Mouse (Mus musculus) megakaryocyte, embryonic 14.5 days (primary cell): ENCODE data around the gene Tmprss13. TPM values are rescaled to one million over a fixed set of nuclear protein-coding genes. Genes with fewer than 3 reads are reported as not detected.

Experiments
- H3K27me3 ChIP-seq: replicated peaks from 2 replicates; pipeline ENCODE3; 2012; ENCODE audit warnings: inconsistent platforms
- H3K36me3 ChIP-seq: replicated peaks from 2 replicates; pipeline ENCODE3; 2012; ENCODE audit warnings: low read length, inconsistent platforms, mixed read lengths
- H3K4me1 ChIP-seq: 2 replicates; pipeline ENCODE4 v1.6.1; 2012; ENCODE audit warnings: inconsistent platforms
- H3K4me3 ChIP-seq: replicated peaks from 2 replicates; pipeline ENCODE3; 2012; ENCODE audit warnings: moderate library complexity, mild to moderate bottlenecking, inconsistent platforms
- H3K9me3 ChIP-seq: 2 replicates; pipeline ENCODE4 v1.6.1; 2012; ENCODE audit warnings: inconsistent platforms
- FLI1 ChIP-seq: IDR thresholded peaks from 2 replicates; pipeline ENCODE4 v1.6.1; 2012; ENCODE audit warnings: low read length, inconsistent platforms, mixed read lengths
- GATA1 ChIP-seq: IDR thresholded peaks from 3 replicates; pipeline ENCODE4 v1.6.1; 2012; ENCODE audit warnings: mixed read lengths, low read length, inconsistent platforms, borderline replicate concordance
- polyA plus RNA-seq: library from polyadenylated mRNA; stranded (reverse); fragments of >175 nt; gene quantifications from 2 replicates; pipeline ENCODE4 v1.2.3, GENCODE M21; 2012; ENCODE audit warnings: low replicate concordance; ENCODE audit not compliant: insufficient read depth

Gene Tmprss13
- polyA plus RNA-seq, 1 experiment, result 0.02 TPM

DNA sequence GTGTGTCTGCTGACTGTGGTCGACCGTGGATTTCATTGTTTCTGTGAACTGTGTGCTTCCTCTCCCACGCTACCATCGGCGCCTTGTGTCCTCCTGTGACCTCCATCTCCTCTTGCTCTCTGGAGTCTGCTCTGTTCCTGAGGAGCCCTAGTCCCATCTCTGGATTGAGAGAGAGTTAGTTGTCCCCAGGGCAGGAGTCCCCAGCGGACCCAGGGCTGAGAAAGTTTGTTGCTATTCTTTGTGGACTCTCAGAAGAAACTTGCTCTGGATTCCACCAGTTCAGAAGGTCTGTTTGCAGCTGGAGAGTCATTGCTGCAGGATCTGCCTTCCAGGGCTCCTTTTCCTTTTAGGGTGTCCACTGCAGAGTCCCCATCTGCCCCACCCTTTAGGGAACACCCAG lies 76.3 kb downstream of the Tmprss13 start:
- TF ChIP-seq FLI1 (no peak), GATA1 (no peak)
- H3K36me3 ChIP-seq, result no peaks in the 10 kb centered on the region
- 0 out of 2 replicates have a peak, but pooled peaks cover 3% of the 10 kb centered on the region for H3K9me3 ChIP-seq
- H3K4me3 ChIP-seq, result no peak overlapping the region
- H3K4me1 ChIP-seq, result peaks cover 3% of the 10 kb centered on the region; the same call in 1 of the 2 replicates
- peaks cover 84% of the 10 kb centered on the region for H3K27me3 ChIP-seq

DNA sequence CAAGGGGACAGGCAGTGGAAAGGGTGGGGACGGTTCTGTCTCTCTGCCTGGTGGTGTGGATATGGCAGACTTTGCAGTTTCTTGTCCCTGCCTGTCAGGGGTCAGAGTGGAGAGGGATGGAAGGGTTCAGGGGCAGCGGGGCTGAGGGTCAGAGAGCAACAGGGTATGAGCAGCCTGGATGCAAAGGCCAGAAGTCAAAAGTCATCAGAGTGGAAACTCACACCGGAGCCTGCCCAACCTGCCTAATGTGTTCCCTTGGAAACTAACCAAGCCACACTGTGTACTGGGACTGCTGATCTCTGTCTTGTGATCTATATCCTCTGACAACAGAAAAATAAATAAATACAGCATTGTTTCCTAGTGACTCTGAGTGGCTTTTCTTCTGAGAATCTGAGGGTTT lies 76.9 kb downstream of the Tmprss13 start:
- Histone ChIP-seq H3K4me1 (peaks cover 2% of the 10 kb centered on the region; the same call in 1 of the 2 replicates), H3K9me3 (0 out of 2 replicates have a peak, but pooled peaks cover 3% of the 10 kb centered on the region), H3K36me3 (no peaks in the 10 kb centered on the region), H3K27me3 (peaks cover 84% of the 10 kb centered on the region), H3K4me3 (no peak overlapping the region)
- no peak for TF ChIP-seq FLI1
- no peak for TF ChIP-seq GATA1

Other genes starting within 250 kb of the Tmprss13 start
- 0.40 TPM in 1 of 2 replicates, not detected in the other for gene Jaml, start 239.9 kb upstream of the Tmprss13 start, polyA plus RNA-seq
- gene Scn2b, start 201.3 kb upstream of the Tmprss13 start, polyA plus RNA-seq, result 0.09 TPM in 1 of 2 replicates, not detected in the other
- not detected in 2 replicates for gene Scn4b, start 180.7 kb upstream of the Tmprss13 start, polyA plus RNA-seq
- 0.13 TPM in 1 of 2 replicates, not detected in the other for gene BC049352, start 137.1 kb upstream of the Tmprss13 start, polyA plus RNA-seq
- not detected in 2 replicates for gene Tmprss4, start 115.0 kb upstream of the Tmprss13 start, polyA plus RNA-seq
- 4.8 and 7.7 TPM in 2 replicates for gene Il10ra, start 50.0 kb upstream of the Tmprss13 start, polyA plus RNA-seq
- not detected in 2 replicates for gene Fxyd6, start 51.1 kb downstream of the Tmprss13 start, polyA plus RNA-seq
- gene Fxyd2, start 80.6 kb downstream of the Tmprss13 start, polyA plus RNA-seq, result 0.64 and 7.6 TPM in 2 replicates
- not detected in 2 replicates for gene Dscaml1, start 107.5 kb downstream of the Tmprss13 start, polyA plus RNA-seq